Mouse (Mus musculus): ENCODE data around the gene Pet117. TPM values are rescaled to one million over a fixed set of nuclear protein-coding genes. Genes with fewer than 3 reads are reported as not detected.

Gene Pet117
- total RNA-seq, 2 experiments from 2014 or later, result 5.2 to 8.4 TPM

- H3K27ac ChIP-seq, result no peak overlapping the region
- no peak overlapping the region for H3K4me3 ChIP-seq
- no peak for TF ChIP-seq CTCF (IDR thresholded peaks at IDR 0.05)
- DNase-seq, result no peak
- intact Hi-C loops (cut with DNase I), result no loop called here
Observed at GRCm38 (mm10) chr2:144343158-144343557, 25.6 kb upstream of the Pet117 start.

- intact Hi-C loops (cut with DNase I), result loop anchor here (2.0 kb wide), 1 partner anchor 104 kb away; no protein-coding TSS in a partner anchor
- no peak for DNase-seq
Observed at GRCm38 (mm10) chr2:144348525-144348924, 20.3 kb upstream of the Pet117 start.

GRCm38 (mm10) chr2:144352843-144353242 lies 16.0 kb upstream of the Pet117 start:
- no peak for DNase-seq
- Histone ChIP-seq H3K4me3 (no peak overlapping the region), H3K27ac (no peak overlapping the region)
- no peak for TF ChIP-seq CTCF (IDR thresholded peaks at IDR 0.05)
- intact Hi-C loops (cut with DNase I), result no loop called here

More at GRCm38 (mm10) chr2:144348525-144348924, 20.3 kb upstream of the Pet117 start:
- H3K4me3 ChIP-seq, result no peak overlapping the region
- H3K27ac ChIP-seq, result no peak overlapping the region
- TF ChIP-seq CTCF (IDR thresholded peaks at IDR 0.05), result peak; percentile 59

GRCm38 (mm10) chr2:144369020-144369421 lies 225 bp downstream of the Pet117 start:
- Histone ChIP-seq H3K4me3 (peak overlapping the region; percentile 96), H3K27ac (peak overlapping the region; percentile 95)
- intact Hi-C loops (cut with DNase I), result loop anchor here (2.0 to 5.0 kb wide), 5 partner anchors 87 to 362 kb away; no protein-coding TSS in a partner anchor
- no peak for TF ChIP-seq CTCF (IDR thresholded peaks at IDR 0.05)
- no peak for DNase-seq

- Histone ChIP-seq H3K4me3 (peak overlapping the region; percentile 96), H3K27ac (peak overlapping the region; percentile 95)
- intact Hi-C loops (cut with DNase I), result loop anchor here (2.0 to 5.0 kb wide), 5 partner anchors 87 to 362 kb away; no protein-coding TSS in a partner anchor
- DNase-seq, result no peak
- TF ChIP-seq CTCF (IDR thresholded peaks at IDR 0.05), result no peak
Observed at GRCm38 (mm10) chr2:144369511-144369910, 715 bp downstream of the Pet117 start.

- intact Hi-C loops (cut with DNase I), result loop anchor here (5.0 to 10.0 kb wide), 2 partner anchors 41 to 153 kb away; partner anchors contain the start of genes Dzank1 and Polr3f
- no peak for TF ChIP-seq CTCF (IDR thresholded peaks at IDR 0.05)
- H3K27ac ChIP-seq, result no peak overlapping the region
- H3K4me3 ChIP-seq, result no peak overlapping the region
- DNase-seq, result no peak
Observed at GRCm38 (mm10) chr2:144371566-144371965, 2.8 kb downstream of the Pet117 start.

- intact Hi-C loops (cut with DNase I), result loop anchor here (5.0 to 10.0 kb wide), 2 partner anchors 39 to 152 kb away; partner anchors contain the start of genes Dzank1 and Polr3f
- no peak for TF ChIP-seq CTCF (IDR thresholded peaks at IDR 0.05)
- no peak for DNase-seq
- Histone ChIP-seq H3K27ac (no peak overlapping the region), H3K4me3 (no peak overlapping the region)
Observed at GRCm38 (mm10) chr2:144373063-144373462, 4.3 kb downstream of the Pet117 start.

GRCm38 (mm10) chr2:144375063-144375703 lies 6.4 kb downstream of the Pet117 start:
- Histone ChIP-seq H3K27ac (no peak overlapping the region), H3K4me3 (no peak overlapping the region)
- no peak for TF ChIP-seq CTCF (IDR thresholded peaks at IDR 0.05)
- intact Hi-C loops (cut with DNase I), result loop anchor here (10.0 kb wide), 1 partner anchor 150 kb away; the partner anchor contains the start of genes Dzank1 and Polr3f
- no peak for DNase-seq

- Histone ChIP-seq H3K4me3 (no peak overlapping the region), H3K27ac (peak overlapping the region; percentile 50)
- intact Hi-C loops (cut with DNase I), result loop anchor here (10.0 kb wide), 1 partner anchor 214 kb away; the partner anchor contains the start of genes Dtd1 and Smim26
- TF ChIP-seq CTCF (IDR thresholded peaks at IDR 0.05), result no peak
- no peak for DNase-seq
Observed at GRCm38 (mm10) chr2:144381293-144381692, 12.5 kb downstream of the Pet117 start.

- intact Hi-C loops (cut with DNase I), result loop anchor here (10.0 kb wide), 1 partner anchor 213 kb away; the partner anchor contains the start of genes Dtd1 and Smim26
- no peak for TF ChIP-seq CTCF (IDR thresholded peaks at IDR 0.05)
- DNase-seq, result no peak
- peak overlapping the region; percentile 50 for H3K27ac ChIP-seq
- no peak overlapping the region for H3K4me3 ChIP-seq
Observed at GRCm38 (mm10) chr2:144381741-144382140, 12.9 kb downstream of the Pet117 start.

GRCm38 (mm10) chr2:144382624-144383138 lies 13.9 kb downstream of the Pet117 start:
- no peak overlapping the region for H3K4me3 ChIP-seq
- TF ChIP-seq CTCF (IDR thresholded peaks at IDR 0.05), result no peak
- no peak for DNase-seq
- intact Hi-C loops (cut with DNase I), result loop anchor here (10.0 kb wide), 1 partner anchor 212 kb away; the partner anchor contains the start of genes Dtd1 and Smim26
- peak overlapping the region; percentile 50; the same call in 1 of the 2 replicates for H3K27ac ChIP-seq

GRCm38 (mm10) chr2:144386296-144386695 lies 17.5 kb downstream of the Pet117 start:
- peak; percentile 21 for DNase-seq
- no peak for TF ChIP-seq CTCF (IDR thresholded peaks at IDR 0.05)
- no peak overlapping the region for H3K4me3 ChIP-seq
- intact Hi-C loops (cut with DNase I), result loop anchor here (10.0 kb wide), 1 partner anchor 209 kb away; the partner anchor contains the start of genes Dtd1 and Smim26
- H3K27ac ChIP-seq, result peak overlapping the region; percentile 87

- Histone ChIP-seq H3K27ac (no peak overlapping the region), H3K4me3 (no peak overlapping the region)
- TF ChIP-seq CTCF (IDR thresholded peaks at IDR 0.05), result no peak
- intact Hi-C loops (cut with DNase I), result loop anchor here (10.0 kb wide), 1 partner anchor 206 kb away; the partner anchor contains the start of genes Dtd1 and Smim26
- DNase-seq, result no peak
Observed at GRCm38 (mm10) chr2:144388416-144388815, 19.6 kb downstream of the Pet117 start.
